Mouse (Mus musculus) forebrain, embryonic 15.5 days (tissue): ENCODE data around the gene Cabp1. TPM values are rescaled to one million over a fixed set of nuclear protein-coding genes. Genes with fewer than 3 reads are reported as not detected.

ENCODE experiments used
- ATAC-seq: fragments of 200-750 bp; cut with Nextera tagmentation; replicated peaks from 2 replicates; pipeline ENCODE4 v1.8.0; 2017; ENCODE audit warnings: mild to moderate bottlenecking, moderate TSS enrichment, moderate library complexity
- H3K27ac ChIP-seq: fragments of 300-500 bp; sonication (generic); replicated peaks from 2 replicates; pipeline ENCODE4 v1.5.1; 2015; ENCODE audit warnings: mild to moderate bottlenecking, inconsistent platforms
- H3K27me3 ChIP-seq: fragments of 300-500 bp; sonication (generic); 2 replicates; pipeline ENCODE4 v1.6.1; 2015; ENCODE audit warnings: inconsistent platforms
- H3K36me3 ChIP-seq: fragments of 300-500 bp; sonication (generic); 2 replicates; pipeline ENCODE4 v1.6.1; 2015; ENCODE audit warnings: mild to moderate bottlenecking, inconsistent platforms
- H3K4me1 ChIP-seq: fragments of 300-500 bp; sonication (generic); 2 replicates; pipeline ENCODE4 v1.6.1; 2015; ENCODE audit warnings: inconsistent platforms
- H3K4me2 ChIP-seq: fragments of 300-500 bp; sonication (generic); replicated peaks from 2 replicates; pipeline ENCODE4 v1.6.1; 2015; ENCODE audit warnings: mild to moderate bottlenecking, inconsistent platforms
- H3K4me3 ChIP-seq: fragments of 300-500 bp; sonication (generic); 2 replicates; pipeline ENCODE4 v1.5.1; 2015; ENCODE audit warnings: mild to moderate bottlenecking, inconsistent platforms
- H3K9ac ChIP-seq: fragments of 300-500 bp; sonication (generic); replicated peaks from 2 replicates; pipeline ENCODE4 v1.6.1; 2015; ENCODE audit warnings: mild to moderate bottlenecking, inconsistent platforms
- H3K9me3 ChIP-seq: fragments of 300-500 bp; sonication (generic); 2 replicates; pipeline ENCODE4 v1.6.1; 2016; ENCODE audit warnings: inconsistent platforms
- WGBS: fragments of 180-500 bp; shearing (Covaris S2); methylation state at CpG from one replicate; pipeline ENCODE4 v1.1.7; 2015; ENCODE audit warnings: mixed read lengths; 5-methylcytosine and 5-hydroxymethylcytosine counted together
- polyA plus RNA-seq: library from polyadenylated mRNA; unstranded; fragments of >200 nt; fragmentation: Nextera tagmentation; extraction: Ambion mirVana; gene quantifications from 2 replicates; pipeline ENCODE4 v1.2.1, GENCODE M21; 2015

The Cabp1 gene
- polyA plus RNA-seq, 1 experiment from 2014 or later = 9.8 TPM

- ATAC-seq = no peak
- H3K9ac ChIP-seq = no peak overlapping the region
- no peak overlapping the region for H3K4me3 ChIP-seq
- H3K4me1 ChIP-seq = peaks cover 11% of the 10 kb centered on the region
- no peaks in the 10 kb centered on the region; the same call in 1 of the 2 replicates for H3K27me3 ChIP-seq
- H3K27ac ChIP-seq = no peak overlapping the region
- H3K36me3 ChIP-seq = no peaks in the 10 kb centered on the region
- 54% methylated on average over 15 of the region's 15 CpGs for WGBS
- no peaks in the 10 kb centered on the region for H3K9me3 ChIP-seq
- H3K4me2 ChIP-seq = no peak overlapping the region
Observed at GRCm38 (mm10) chr5:115230830-115231551, 36.8 kb upstream of the Cabp1 start.

- WGBS = 79% methylated on average over 3 of the region's 3 CpGs
- H3K9me3 ChIP-seq = no peaks in the 10 kb centered on the region
- no peak overlapping the region for H3K4me2 ChIP-seq
- no peak overlapping the region for H3K9ac ChIP-seq
- no peaks in the 10 kb centered on the region for H3K27me3 ChIP-seq
- H3K27ac ChIP-seq = no peak overlapping the region
- H3K36me3 ChIP-seq = no peaks in the 10 kb centered on the region
- no peak overlapping the region for H3K4me3 ChIP-seq
- H3K4me1 ChIP-seq = peaks cover 11% of the 10 kb centered on the region
- no peak for ATAC-seq
Observed at GRCm38 (mm10) chr5:115222485-115222884, 28.3 kb upstream of the Cabp1 start.

GRCm38 (mm10) chr5:115220931-115221640 is 26.9 kb upstream of the Cabp1 start:
- Histone ChIP-seq H3K9me3 (no peaks in the 10 kb centered on the region), H3K36me3 (no peaks in the 10 kb centered on the region), H3K4me2 (no peak overlapping the region), H3K4me1 (peaks cover 11% of the 10 kb centered on the region), H3K9ac (no peak overlapping the region), H3K27me3 (no peaks in the 10 kb centered on the region), H3K27ac (peak overlapping the region; percentile 1; the same call in 1 of the 2 replicates), H3K4me3 (no peak overlapping the region)
- no peak for ATAC-seq
- 33% methylated on average over 13 of the region's 13 CpGs for WGBS

GRCm38 (mm10) chr5:115217998-115218397 is 23.8 kb upstream of the Cabp1 start:
- Histone ChIP-seq H3K4me1 (peaks cover 20% of the 10 kb centered on the region), H3K36me3 (no peaks in the 10 kb centered on the region), H3K27ac (no peak overlapping the region), H3K4me2 (no peak overlapping the region), H3K9ac (no peak overlapping the region), H3K9me3 (no peaks in the 10 kb centered on the region), H3K27me3 (no peaks in the 10 kb centered on the region), H3K4me3 (no peak overlapping the region)
- WGBS = 93% methylated on average over 12 of the region's 12 CpGs
- ATAC-seq = no peak

GRCm38 (mm10) chr5:115215273-115216185 is 21.3 kb upstream of the Cabp1 start:
- Histone ChIP-seq H3K27ac (peak overlapping the region; percentile 79), H3K4me3 (peak overlapping the region; percentile 56), H3K4me1 (peaks cover 9% of the 10 kb centered on the region), H3K9me3 (no peaks in the 10 kb centered on the region), H3K4me2 (peak overlapping the region; percentile 74), H3K36me3 (no peaks in the 10 kb centered on the region), H3K27me3 (no peaks in the 10 kb centered on the region), H3K9ac (peak overlapping the region; percentile 84)
- peak; percentile 60 for ATAC-seq
- WGBS = 10% methylated on average over 27 of the region's 27 CpGs

GRCm38 (mm10) chr5:115214864-115215263 is 20.7 kb upstream of the Cabp1 start:
- whole genome bisulfite sequencing = under 1% methylated on average over 17 of the region's 17 CpGs
- ATAC-seq = peak; percentile 80
- Histone ChIP-seq H3K9ac (peak overlapping the region; percentile 84), H3K9me3 (no peaks in the 10 kb centered on the region), H3K36me3 (no peaks in the 10 kb centered on the region), H3K4me3 (peak overlapping the region; percentile 56), H3K27me3 (no peaks in the 10 kb centered on the region), H3K4me1 (peaks cover 9% of the 10 kb centered on the region), H3K4me2 (peak overlapping the region; percentile 74), H3K27ac (peak overlapping the region; percentile 79)

- Histone ChIP-seq H3K9ac (no peak overlapping the region), H3K27ac (peak overlapping the region; percentile 40; the same call in 1 of the 2 replicates), H3K9me3 (no peaks in the 10 kb centered on the region), H3K4me1 (peaks cover 14% of the 10 kb centered on the region), H3K4me3 (no peak overlapping the region), H3K36me3 (no peaks in the 10 kb centered on the region), H3K27me3 (no peaks in the 10 kb centered on the region), H3K4me2 (no peak overlapping the region)
- ATAC-seq = no peak
- 55% methylated on average over 4 of the region's 4 CpGs for WGBS
Observed at GRCm38 (mm10) chr5:115212861-115213260, 18.7 kb upstream of the Cabp1 start.

GRCm38 (mm10) chr5:115212451-115212850 is 18.3 kb upstream of the Cabp1 start:
- 61% methylated on average over 9 of the region's 9 CpGs for WGBS

GRCm38 (mm10) chr5:115210380-115210779 is 16.2 kb upstream of the Cabp1 start:
- Histone ChIP-seq H3K4me3 (no peak overlapping the region), H3K4me2 (no peak overlapping the region), H3K27me3 (no peaks in the 10 kb centered on the region), H3K9ac (no peak overlapping the region), H3K4me1 (peaks cover 16% of the 10 kb centered on the region), H3K9me3 (no peaks in the 10 kb centered on the region), H3K36me3 (no peaks in the 10 kb centered on the region), H3K27ac (no peak overlapping the region)
- ATAC-seq = no peak
- 11% methylated on average over 1 of the region's 1 CpGs for WGBS

More at GRCm38 (mm10) chr5:115212451-115212850, 18.3 kb upstream of the Cabp1 start:
- Histone ChIP-seq H3K27ac (peak overlapping the region; percentile 40), H3K4me3 (no peak overlapping the region), H3K27me3 (no peaks in the 10 kb centered on the region), H3K4me1 (peaks cover 15% of the 10 kb centered on the region), H3K36me3 (no peaks in the 10 kb centered on the region), H3K9me3 (no peaks in the 10 kb centered on the region), H3K9ac (no peak overlapping the region), H3K4me2 (no peak overlapping the region)
- ATAC-seq = no peak

- 69% methylated on average over 5 of the region's 5 CpGs for WGBS
- Histone ChIP-seq H3K27ac (no peak overlapping the region), H3K4me1 (peaks cover 30% of the 10 kb centered on the region), H3K36me3 (no peaks in the 10 kb centered on the region), H3K4me2 (no peak overlapping the region), H3K4me3 (no peak overlapping the region), H3K9me3 (no peaks in the 10 kb centered on the region), H3K9ac (no peak overlapping the region), H3K27me3 (no peaks in the 10 kb centered on the region)
- ATAC-seq = no peak
Observed at GRCm38 (mm10) chr5:115208601-115209000, 14.4 kb upstream of the Cabp1 start.

GRCm38 (mm10) chr5:115207892-115208291 is 13.7 kb upstream of the Cabp1 start:
- peak overlapping the region; percentile 59 for H3K27ac ChIP-seq
- no peak overlapping the region for H3K4me2 ChIP-seq
- ATAC-seq = no peak
- H3K4me3 ChIP-seq = no peak overlapping the region
- WGBS = 11% methylated on average over 10 of the region's 16 CpGs
- H3K27me3 ChIP-seq = no peaks in the 10 kb centered on the region
- no peaks in the 10 kb centered on the region for H3K9me3 ChIP-seq
- peaks cover 31% of the 10 kb centered on the region for H3K4me1 ChIP-seq
- H3K36me3 ChIP-seq = no peaks in the 10 kb centered on the region
- H3K9ac ChIP-seq = no peak overlapping the region

- Histone ChIP-seq H3K36me3 (no peaks in the 10 kb centered on the region), H3K9me3 (no peaks in the 10 kb centered on the region), H3K4me1 (peaks cover 31% of the 10 kb centered on the region), H3K27me3 (no peaks in the 10 kb centered on the region), H3K4me2 (no peak overlapping the region), H3K4me3 (no peak overlapping the region), H3K9ac (no peak overlapping the region), H3K27ac (peak overlapping the region; percentile 59)
- ATAC-seq = no peak
- WGBS = 63% methylated on average over 5 of the region's 5 CpGs
Observed at GRCm38 (mm10) chr5:115207244-115207643, 13.1 kb upstream of the Cabp1 start.
